Mouse (Mus musculus): ENCODE measurements around the gene 2210016F16Rik. TPM values are rescaled to one million over a fixed set of nuclear protein-coding genes. Genes with fewer than 3 reads are reported as not detected.
A peak's percentile ranks its signal among the peaks of the same experiment; 100 is the strongest.
"Not testable (repeated sequence)": the region's sequence is repeated elsewhere in the genome, so short reads cannot be mapped to it uniquely, and the experiment has no call there.

2210016F16Rik gene
- polyA plus RNA-seq, 1 experiment: 3.4 TPM

DNA sequence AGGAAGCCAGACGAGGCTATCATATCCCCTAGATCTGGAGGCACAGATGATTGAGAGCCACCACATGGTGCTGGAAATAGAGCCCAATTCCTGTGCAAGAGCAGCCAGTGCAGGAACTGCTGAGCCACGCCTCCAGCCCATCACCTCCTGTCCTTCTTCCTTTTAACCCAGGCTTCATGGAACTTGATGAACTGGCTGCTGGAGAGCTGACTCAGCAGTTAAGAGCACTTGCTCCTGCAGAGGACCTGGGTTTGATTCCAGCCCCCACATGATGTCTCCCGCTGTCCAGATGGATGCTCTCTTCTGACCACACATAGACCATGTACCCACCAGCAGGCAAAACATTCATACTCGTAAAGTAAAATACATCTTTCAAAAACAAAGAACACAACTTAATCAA, 16.2 kb downstream of the 2210016F16Rik start:
- no peak overlapping the region for H3K4me3 ChIP-seq (ENCODE audit: insufficient read depth, poor library complexity, severe bottlenecking)
- TF ChIP-seq MYOG (IDR thresholded peaks at IDR 0.05; ENCODE audit: control insufficient read depth, extremely low read depth, insufficient read length): no peak
- TF ChIP-seq USF1 (IDR thresholded peaks at IDR 0.05; ENCODE audit: low read depth): no peak
- TF ChIP-seq CTCF (IDR thresholded peaks at IDR 0.05; ENCODE audit: control insufficient read depth, insufficient read depth, insufficient read length): no peak
- TF ChIP-seq FOSL1 (IDR thresholded peaks at IDR 0.05; ENCODE audit: insufficient read depth, low read length, poor library complexity, severe bottlenecking): no peak
- no peak for TF ChIP-seq MYOD1 (IDR thresholded peaks at IDR 0.05; ENCODE audit: control insufficient read depth, insufficient read length, low read depth)
- no peak for TF ChIP-seq MAX (IDR thresholded peaks at IDR 0.05)
- TF ChIP-seq CEBPB (IDR thresholded peaks at IDR 0.05; ENCODE audit: low read depth): no peak
- peaks cover 17% of the 10 kb centered on the region for H3K27me3 ChIP-seq (ENCODE audit: control insufficient read depth, insufficient read depth, insufficient read length)
- H3ac ChIP-seq (ENCODE audit: control insufficient read depth, insufficient read length, low read depth): no peak overlapping the region
- H3K79me3 ChIP-seq (ENCODE audit: low read depth): no peaks in the 10 kb centered on the region
- no peaks in the 10 kb centered on the region for H3K36me3 ChIP-seq (ENCODE audit: control insufficient read depth, insufficient read depth)
- no peaks in the 10 kb centered on the region for H3K79me2 ChIP-seq (ENCODE audit: control insufficient read depth, insufficient read depth)

- peaks cover 14% of the 10 kb centered on the region for H3K27me3 ChIP-seq (ENCODE audit: control insufficient read depth, insufficient read depth, insufficient read length)
- H3K79me3 ChIP-seq (ENCODE audit: low read depth): no peaks in the 10 kb centered on the region
- no peaks in the 10 kb centered on the region for H3K36me3 ChIP-seq (ENCODE audit: control insufficient read depth, insufficient read depth)
- no peaks in the 10 kb centered on the region for H3K79me2 ChIP-seq (ENCODE audit: control insufficient read depth, insufficient read depth)
- H3K4me3 ChIP-seq (ENCODE audit: insufficient read depth, poor library complexity, severe bottlenecking): no peak overlapping the region
- no peak overlapping the region for H3ac ChIP-seq (ENCODE audit: control insufficient read depth, insufficient read length, low read depth)
- TF ChIP-seq USF1 (IDR thresholded peaks at IDR 0.05; ENCODE audit: low read depth) (no peak), MYOG (IDR thresholded peaks at IDR 0.05; ENCODE audit: control insufficient read depth, extremely low read depth, insufficient read length) (no peak), CEBPB (IDR thresholded peaks at IDR 0.05; ENCODE audit: low read depth) (no peak), MYOD1 (IDR thresholded peaks at IDR 0.05; ENCODE audit: control insufficient read depth, insufficient read length, low read depth) (no peak), FOSL1 (IDR thresholded peaks at IDR 0.05; ENCODE audit: insufficient read depth, low read length, poor library complexity, severe bottlenecking) (no peak), CTCF (IDR thresholded peaks at IDR 0.05; ENCODE audit: control insufficient read depth, insufficient read depth, insufficient read length) (no peak), MAX (IDR thresholded peaks at IDR 0.05) (no peak)
Measured at GRCm38 (mm10) chr13:58367641-58368040, 17.4 kb downstream of the 2210016F16Rik start.

GRCm38 (mm10) chr13:58366373-58366772, 18.7 kb downstream of the 2210016F16Rik start:
- Histone ChIP-seq H3ac (ENCODE audit: control insufficient read depth, insufficient read length, low read depth) (no peak overlapping the region), H3K36me3 (ENCODE audit: control insufficient read depth, insufficient read depth) (no peaks in the 10 kb centered on the region), H3K79me3 (ENCODE audit: low read depth) (no peaks in the 10 kb centered on the region), H3K4me3 (ENCODE audit: insufficient read depth, poor library complexity, severe bottlenecking) (no peak overlapping the region), H3K79me2 (ENCODE audit: control insufficient read depth, insufficient read depth) (no peaks in the 10 kb centered on the region), H3K27me3 (ENCODE audit: control insufficient read depth, insufficient read depth, insufficient read length) (peaks cover 11% of the 10 kb centered on the region)
- TF ChIP-seq MAX (IDR thresholded peaks at IDR 0.05) (no peak), CEBPB (IDR thresholded peaks at IDR 0.05; ENCODE audit: low read depth) (peak; percentile 13), MYOG (IDR thresholded peaks at IDR 0.05; ENCODE audit: control insufficient read depth, extremely low read depth, insufficient read length) (no peak)

- H3ac ChIP-seq (ENCODE audit: control insufficient read depth, insufficient read length, low read depth); H3K36me3 ChIP-seq (ENCODE audit: control insufficient read depth, insufficient read depth); H3K79me3 ChIP-seq (ENCODE audit: low read depth); H3K79me2 ChIP-seq (ENCODE audit: control insufficient read depth, insufficient read depth); H3K27me3 ChIP-seq (ENCODE audit: control insufficient read depth, insufficient read depth, insufficient read length); H3K4me3 ChIP-seq (ENCODE audit: insufficient read depth, poor library complexity, severe bottlenecking): not testable (repeated sequence)
Measured at GRCm38 (mm10) chr13:58365179-58365578, 19.8 kb downstream of the 2210016F16Rik start.

DNA sequence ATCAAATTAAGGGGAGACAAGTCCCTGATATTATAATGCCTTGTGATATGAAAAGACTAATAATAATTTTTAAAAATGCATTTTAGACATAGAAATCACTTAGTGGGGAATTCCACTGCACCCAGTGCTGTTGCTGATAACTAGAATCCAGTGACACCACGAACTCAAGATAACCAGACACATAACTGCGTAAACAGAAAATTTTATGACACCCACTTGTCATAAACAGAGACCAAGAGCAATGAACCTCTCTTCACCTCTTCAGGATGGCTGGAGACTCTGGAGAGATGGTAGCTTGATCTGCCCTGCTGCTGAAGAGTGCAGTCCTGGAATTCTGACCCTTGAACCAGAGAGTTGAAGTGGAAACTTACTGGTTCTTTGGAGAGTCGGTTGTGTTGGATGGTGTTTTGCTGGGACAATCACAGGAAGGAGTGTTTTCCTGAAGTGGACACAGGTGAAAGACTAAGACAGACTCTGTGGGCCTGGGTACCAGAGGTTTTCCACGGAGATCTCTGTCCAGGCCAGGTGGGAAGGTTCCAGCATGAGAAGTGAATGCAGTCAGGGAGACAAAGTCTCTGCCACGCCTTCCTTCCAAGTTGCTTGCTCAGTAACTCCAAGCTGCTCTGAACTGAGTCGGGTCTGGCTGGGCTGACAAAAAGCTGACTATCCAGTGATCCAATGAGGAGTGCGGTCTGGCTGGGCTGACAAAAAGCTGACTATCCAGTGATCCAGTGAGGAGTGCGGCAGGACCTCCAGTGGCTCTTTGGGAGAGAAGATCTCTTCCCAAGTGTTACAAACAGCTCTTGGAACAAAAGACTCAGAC, 20.5 kb downstream of the 2210016F16Rik start:
- Histone ChIP-seq H3K79me2 (ENCODE audit: control insufficient read depth, insufficient read depth) (no peaks in the 10 kb centered on the region), H3K4me3 (ENCODE audit: insufficient read depth, poor library complexity, severe bottlenecking) (no peak overlapping the region), H3K79me3 (ENCODE audit: low read depth) (no peaks in the 10 kb centered on the region), H3K27me3 (ENCODE audit: control insufficient read depth, insufficient read depth, insufficient read length) (peaks cover 3% of the 10 kb centered on the region), H3ac (ENCODE audit: control insufficient read depth, insufficient read length, low read depth) (no peak overlapping the region), H3K36me3 (ENCODE audit: control insufficient read depth, insufficient read depth) (no peaks in the 10 kb centered on the region)
- no peak for TF ChIP-seq MYOD1 (IDR thresholded peaks at IDR 0.05; ENCODE audit: control insufficient read depth, insufficient read length, low read depth)
- TF ChIP-seq USF1 (IDR thresholded peaks at IDR 0.05; ENCODE audit: low read depth): no peak
- TF ChIP-seq CTCF (IDR thresholded peaks at IDR 0.05; ENCODE audit: control insufficient read depth, insufficient read depth, insufficient read length): no peak
- TF ChIP-seq FOSL1 (IDR thresholded peaks at IDR 0.05; ENCODE audit: insufficient read depth, low read length, poor library complexity, severe bottlenecking): no peak
- no peak for TF ChIP-seq CEBPB (IDR thresholded peaks at IDR 0.05; ENCODE audit: low read depth)
- no peak for TF ChIP-seq MAX (IDR thresholded peaks at IDR 0.05)
- TF ChIP-seq MYOG (IDR thresholded peaks at IDR 0.05; ENCODE audit: control insufficient read depth, extremely low read depth, insufficient read length): no peak

DNA sequence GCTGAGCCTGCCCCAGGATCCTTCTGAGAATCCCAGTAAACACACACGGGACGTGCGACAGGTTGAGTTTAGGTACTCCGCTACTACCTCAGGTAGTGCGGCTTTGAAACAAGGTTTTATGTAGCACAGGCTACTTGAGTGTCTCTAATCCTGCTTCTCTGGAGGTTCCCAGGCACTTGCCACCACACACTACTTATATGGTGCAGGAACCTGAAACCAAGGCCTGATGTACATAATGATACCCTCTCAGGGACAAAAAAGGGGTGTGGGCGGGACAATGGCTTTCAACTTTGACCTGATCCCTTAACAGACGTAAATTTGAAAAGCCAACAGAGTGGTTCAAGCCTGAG, 25.7 kb downstream of the 2210016F16Rik start:
- Histone ChIP-seq H3ac (ENCODE audit: control insufficient read depth, insufficient read length, low read depth) (no peak overlapping the region), H3K4me3 (ENCODE audit: insufficient read depth, poor library complexity, severe bottlenecking) (no peak overlapping the region), H3K79me3 (ENCODE audit: low read depth) (no peaks in the 10 kb centered on the region), H3K36me3 (ENCODE audit: control insufficient read depth, insufficient read depth) (no peaks in the 10 kb centered on the region), H3K79me2 (ENCODE audit: control insufficient read depth, insufficient read depth) (no peaks in the 10 kb centered on the region), H3K27me3 (ENCODE audit: control insufficient read depth, insufficient read depth, insufficient read length) (no peaks in the 10 kb centered on the region)
- TF ChIP-seq MYOG (IDR thresholded peaks at IDR 0.05; ENCODE audit: control insufficient read depth, extremely low read depth, insufficient read length) (no peak), MYOD1 (IDR thresholded peaks at IDR 0.05; ENCODE audit: control insufficient read depth, insufficient read length, low read depth) (no peak), FOSL1 (IDR thresholded peaks at IDR 0.05; ENCODE audit: insufficient read depth, low read length, poor library complexity, severe bottlenecking) (no peak), CEBPB (IDR thresholded peaks at IDR 0.05; ENCODE audit: low read depth) (no peak)
